Mouse (Mus musculus) lung, postnatal 0 days (tissue): ENCODE results near the gene Map3k12. TPM values are rescaled to one million over a fixed set of nuclear protein-coding genes. Genes with fewer than 3 reads are reported as not detected.
A peak's percentile ranks its signal among the peaks of the same experiment; 100 is the strongest.

Experiments
- ATAC-seq: fragments of 200-750 bp; cut with Nextera tagmentation; 2 replicates; pipeline ENCODE4 v1.8.0; 2017; ENCODE audit warnings: moderate library complexity
- DNase-seq: peaks from one replicate; pipeline ENCODE4 v3.0.0-alpha.2; 2016; ENCODE audit warnings: low spot score
- H3K27ac ChIP-seq: fragments of 300-500 bp; sonication (generic); 2 replicates; pipeline ENCODE4 v1.5.1; 2014; ENCODE audit warnings: antibody characterized with exemption, mild to moderate bottlenecking, low read length, mixed read lengths
- H3K27me3 ChIP-seq: fragments of 300-500 bp; sonication (generic); replicated peaks from 2 replicates; pipeline ENCODE4 v1.6.1; 2014; ENCODE audit warnings: low read length, mixed read lengths; ENCODE audit not compliant: insufficient read depth
- H3K36me3 ChIP-seq: fragments of 300-500 bp; sonication (generic); 2 replicates; pipeline ENCODE4 v1.6.1; 2014; ENCODE audit warnings: low read length, mixed read lengths; ENCODE audit not compliant: insufficient read depth
- H3K4me1 ChIP-seq: fragments of 300-500 bp; sonication (generic); 2 replicates; pipeline ENCODE4 v1.6.1; 2014; ENCODE audit warnings: antibody characterized with exemption, low read depth, low read length, mixed read lengths; ENCODE audit not compliant: insufficient read depth
- H3K4me2 ChIP-seq: fragments of 300-500 bp; sonication (generic); replicated peaks from 2 replicates; pipeline ENCODE4 v1.6.1; 2014; ENCODE audit warnings: low read depth, mild to moderate bottlenecking, low read length, moderate library complexity, mixed read lengths
- H3K4me3 ChIP-seq: fragments of 300-500 bp; sonication (generic); 2 replicates; pipeline ENCODE4 v1.5.1; 2014; ENCODE audit warnings: low read depth, low read length
- H3K9ac ChIP-seq: fragments of 300-500 bp; sonication (generic); replicated peaks from 2 replicates; pipeline ENCODE4 v1.6.1; 2014; ENCODE audit warnings: low read depth, mild to moderate bottlenecking
- H3K9me3 ChIP-seq: fragments of 300-500 bp; sonication (generic); 2 replicates; pipeline ENCODE4 v1.6.1; 2016; ENCODE audit warnings: low read length, mixed read lengths
- CTCF ChIP-seq: IDR thresholded peaks from 2 replicates; pipeline ENCODE4 v1.5.1; 2016; ENCODE audit warnings: antibody characterized with exemption, mild to moderate bottlenecking
- EP300 ChIP-seq: IDR thresholded peaks from 2 replicates; pipeline ENCODE4 v1.6.1; 2016; ENCODE audit warnings: antibody characterized with exemption, mild to moderate bottlenecking, control low read depth
- WGBS: fragments of 180-500 bp; shearing (Covaris S2); extraction: QIAGEN DNeasy Blood & Tissue Kit; methylation state at CpG from one replicate; pipeline ENCODE4 v1.1.7; 2014; 5-methylcytosine and 5-hydroxymethylcytosine counted together
- polyA plus RNA-seq: library from polyadenylated mRNA; unstranded; fragments of >200 nt; fragmentation: Nextera tagmentation; extraction: Ambion mirVana; gene quantifications from 2 replicates; pipeline ENCODE4 v1.2.1, GENCODE M21; 2015

Map3k12 gene
- polyA plus RNA-seq, 1 experiment from 2014 or later: 4.2 TPM

DNA sequence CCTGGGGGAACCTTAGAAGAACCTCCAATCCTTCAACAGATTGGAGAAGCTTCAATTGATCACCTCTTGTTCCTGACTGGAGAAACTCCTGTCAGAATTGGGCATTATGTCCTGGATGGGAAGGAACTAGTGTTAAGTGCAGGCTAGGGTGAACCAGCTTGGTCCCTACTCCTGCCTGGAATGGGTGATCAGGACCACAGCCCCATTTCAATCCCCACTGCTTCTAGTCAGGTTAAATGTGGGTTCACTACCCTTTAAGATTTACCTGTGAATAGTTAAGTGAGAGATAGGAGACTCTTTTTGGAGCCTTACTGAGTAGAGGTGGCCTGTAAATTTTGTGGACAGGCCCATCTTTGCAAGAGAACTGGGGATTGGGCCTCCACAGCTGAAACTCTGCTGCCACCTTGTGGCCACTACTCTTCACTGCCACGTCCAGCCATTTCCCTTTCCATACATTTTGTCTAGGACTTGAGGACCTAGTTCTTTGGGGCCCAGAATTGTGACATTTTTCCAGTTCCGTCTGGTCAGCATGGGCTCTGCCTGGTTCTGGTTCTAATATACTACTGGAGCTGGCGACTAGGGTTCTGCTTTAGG is 8.1 kb upstream of the Map3k12 start, which contains the start of gene Npff:
TSS of gene Npff (minus strand) at position 51 of the 594 bp plus-strand sequence.
- Histone ChIP-seq H3K9ac (no peak within 1 kb of the TSS), H3K9me3 (no peaks in the 10 kb centered on the region), H3K27me3 (no peaks in the 10 kb centered on the region), H3K4me2 (no peak within 1 kb of the TSS), H3K36me3 (peaks cover 23% of the 10 kb centered on the region), H3K4me1 (no peaks in the 10 kb centered on the region), H3K27ac (no peak within 1 kb of the TSS), H3K4me3 (no peak within 1 kb of the TSS)
- TF ChIP-seq CTCF (peak; percentile 94), EP300 (no peak)
- ATAC-seq: peak; percentile 47; the same call in 1 of the 2 replicates
- WGBS: 6% methylated on average over 3 of the region's 3 CpGs
- DNase-seq: peak; percentile 86

DNA sequence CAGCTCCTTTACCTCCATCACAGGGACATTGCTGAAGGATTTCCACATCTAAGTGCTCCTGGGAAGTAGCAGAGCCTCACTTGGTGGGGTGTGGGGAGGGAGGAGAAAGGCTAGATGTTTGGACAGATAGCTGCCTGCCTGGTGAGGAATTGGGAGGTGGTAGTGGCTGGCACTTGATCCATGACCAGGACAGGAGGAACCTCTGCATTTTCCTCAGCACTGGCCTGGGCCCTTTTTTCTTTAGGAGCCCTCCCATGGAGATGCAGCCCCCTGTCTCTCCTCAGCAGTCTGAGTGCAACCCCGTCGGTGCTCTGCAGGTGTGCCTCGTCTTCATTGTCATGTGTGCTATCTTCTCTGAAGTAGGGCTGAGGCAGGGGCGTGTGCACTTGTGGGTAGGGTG is 4.6 kb upstream of the Map3k12 start:
- peaks cover 6% of the 10 kb centered on the region; the same call in 1 of the 2 replicates for H3K36me3 ChIP-seq
- no peak overlapping the region for H3K9ac ChIP-seq
- no peak for TF ChIP-seq EP300
- no peak for TF ChIP-seq CTCF
- no peaks in the 10 kb centered on the region for H3K9me3 ChIP-seq
- H3K27me3 ChIP-seq: no peaks in the 10 kb centered on the region
- DNase-seq: no peak
- WGBS: 73% methylated on average over 4 of the region's 4 CpGs
- no peak overlapping the region for H3K4me3 ChIP-seq
- H3K27ac ChIP-seq: no peak overlapping the region
- H3K4me1 ChIP-seq: no peaks in the 10 kb centered on the region
- no peak for ATAC-seq
- no peak overlapping the region for H3K4me2 ChIP-seq

- no peak for TF ChIP-seq CTCF
- WGBS: 65% methylated on average over 4 of the region's 4 CpGs
- H3K27me3 ChIP-seq: no peaks in the 10 kb centered on the region
- H3K9ac ChIP-seq: no peak overlapping the region
- H3K4me1 ChIP-seq: no peaks in the 10 kb centered on the region
- DNase-seq: peak; percentile 25
- H3K27ac ChIP-seq: no peak overlapping the region
- no peak for ATAC-seq
- peaks cover 6% of the 10 kb centered on the region; the same call in 1 of the 2 replicates for H3K36me3 ChIP-seq
- H3K9me3 ChIP-seq: no peaks in the 10 kb centered on the region
- no peak overlapping the region for H3K4me3 ChIP-seq
- H3K4me2 ChIP-seq: no peak overlapping the region
These were observed 3.6 kb upstream of the Map3k12 start for GRCm38 (mm10) chr15:102520416-102520815.

DNA sequence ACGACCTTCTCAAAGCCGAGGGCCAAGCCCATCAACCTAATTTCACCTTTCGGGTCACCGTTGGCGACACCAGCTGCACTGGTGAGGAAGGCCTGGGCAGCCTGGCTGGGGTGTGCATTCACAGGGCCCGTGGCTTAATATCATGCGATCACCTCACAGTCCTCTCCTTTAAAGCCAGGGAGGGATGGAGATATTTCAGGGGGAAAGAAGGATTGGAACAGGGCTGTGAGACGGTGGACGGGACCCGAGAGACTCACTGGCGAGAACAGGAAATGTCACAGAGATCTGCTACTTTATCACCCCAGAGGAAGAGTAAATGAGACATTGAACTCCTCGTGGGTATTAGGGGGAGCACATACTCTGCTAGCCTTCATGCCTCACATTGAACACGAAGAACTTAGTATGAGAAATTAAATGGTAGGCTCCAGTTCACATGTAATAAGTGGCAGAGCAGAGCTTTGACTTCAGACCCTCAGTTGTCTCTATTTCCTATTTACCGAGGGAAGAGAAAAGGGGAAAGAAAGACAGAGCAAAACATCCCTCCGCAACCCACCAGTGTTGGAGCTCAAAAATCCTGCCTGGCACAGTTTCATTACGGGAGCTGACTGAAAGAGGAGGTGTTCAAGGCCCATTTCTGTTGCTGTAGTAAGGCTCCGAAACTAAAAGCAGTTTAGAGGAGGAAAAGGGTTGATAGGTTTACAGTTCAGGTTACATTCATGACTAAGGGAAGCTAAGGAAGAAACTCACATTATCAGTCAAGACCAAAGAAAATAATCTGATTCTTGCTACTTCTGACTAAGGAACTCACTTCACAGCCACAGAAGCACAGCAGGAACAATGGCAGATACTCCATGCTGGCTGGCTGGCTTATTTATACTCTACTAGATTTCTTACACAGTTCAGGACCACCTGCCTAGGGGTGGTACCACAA is 2.6 kb upstream of the Map3k12 start:
- Histone ChIP-seq H3K4me1 (no peaks in the 10 kb centered on the region), H3K4me2 (peak overlapping the region; percentile 71), H3K9ac (peak overlapping the region; percentile 84), H3K4me3 (peak overlapping the region; percentile 60), H3K9me3 (no peaks in the 10 kb centered on the region), H3K27me3 (no peaks in the 10 kb centered on the region), H3K36me3 (peaks cover 6% of the 10 kb centered on the region; the same call in 1 of the 2 replicates), H3K27ac (peak overlapping the region; percentile 99; the same call in 1 of the 2 replicates)
- 52% methylated on average over 15 of the region's 17 CpGs for WGBS
- TF ChIP-seq CTCF (no peak), EP300 (no peak)
- DNase-seq (no peak), ATAC-seq (no peak)

DNA sequence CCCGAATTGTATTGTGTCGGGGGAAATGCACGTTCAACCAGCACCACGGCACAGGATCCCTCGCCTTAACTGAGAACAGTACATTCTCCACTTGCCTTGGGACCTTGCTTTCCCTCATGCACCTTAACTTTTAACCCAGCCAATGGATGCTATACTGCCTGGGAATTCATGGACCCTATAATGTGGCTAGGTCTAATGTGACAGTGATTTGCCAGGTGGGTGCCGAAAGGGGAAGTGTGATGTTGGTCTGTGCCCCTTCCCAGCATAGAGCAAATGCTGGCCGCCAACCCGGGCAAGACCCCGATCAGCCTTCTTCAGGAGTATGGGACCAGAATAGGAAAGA is 2.0 kb upstream of the Map3k12 start:
- TF ChIP-seq CTCF (no peak), EP300 (no peak)
- WGBS: 11% methylated on average over 9 of the region's 9 CpGs
- DNase-seq: no peak
- peak overlapping the region; percentile 60 for H3K4me3 ChIP-seq
- H3K36me3 ChIP-seq: peaks cover 3% of the 10 kb centered on the region; the same call in 1 of the 2 replicates
- H3K4me2 ChIP-seq: peak overlapping the region; percentile 71
- no peaks in the 10 kb centered on the region for H3K4me1 ChIP-seq
- H3K9ac ChIP-seq: peak overlapping the region; percentile 84
- no peaks in the 10 kb centered on the region for H3K27me3 ChIP-seq
- H3K27ac ChIP-seq: peak overlapping the region; percentile 99
- H3K9me3 ChIP-seq: no peaks in the 10 kb centered on the region
- no peak for ATAC-seq
